Comparison of ENCODE assay signal across 18 mouse cellular contexts in genomic region chr3:144253018-144253417, GRCm38 (mm10). TPM values are rescaled to one million over a fixed set of nuclear protein-coding genes. Genes with fewer than 3 reads are reported as not detected.
DNase-seq lines count a peak whose midpoint lies in the region; ATAC-seq lines count a peak whose summit lies in the region.
"Had no signal": no experiment of that assay in that cellular context is flagged by ENCODE, and none has a peak within 500 bp of the region (broad histone marks: within the 10 kb centered on the region; RNA-seq: fewer than 3 reads in every experiment).

No protein-coding gene starts in this region.

- H3K27me3 ChIP-seq in heart, embryonic 10.5 days (ENCODE audit: insufficient read depth, poor library complexity, severe bottlenecking): no peaks in the 10 kb centered on the region
- H3K27me3 ChIP-seq in midbrain, embryonic 15.5 days (replicated peaks): no peaks in the 10 kb centered on the region
- H3K27me3 ChIP-seq: hindbrain, embryonic 12.5 days; liver, embryonic 13.5 days; neural tube, embryonic 15.5 days had no signal

- intact Hi-C loops in heart, postnatal 10 days (cut with DNase I): no loop called here
- intact Hi-C loops in left cerebral cortex, postnatal 25 days (cut with DNase I): no loop called here

- ATAC-seq in inflammation-experienced regulatory T-cells, adult 6 months: peak; percentile 84
- ATAC-seq in midbrain, embryonic 15.5 days (replicated peaks): no peak
- ATAC-seq: forebrain, embryonic 14.5 days had no signal

- no peak overlapping the region for H3K9ac ChIP-seq in midbrain, embryonic 15.5 days
- H3K9ac ChIP-seq: hindbrain, embryonic 12.5 days; liver, embryonic 13.5 days; neural tube, embryonic 15.5 days had no signal

- H3K4me2 ChIP-seq in midbrain, embryonic 15.5 days: no peak overlapping the region
- H3K4me2 ChIP-seq: hindbrain, embryonic 12.5 days; liver, embryonic 13.5 days; neural tube, embryonic 15.5 days had no signal

- no peak overlapping the region for H3K27ac ChIP-seq in heart, embryonic 10.5 days
- no peak overlapping the region for H3K27ac ChIP-seq in midbrain, embryonic 15.5 days
- H3K27ac ChIP-seq: hindbrain, embryonic 12.5 days; liver, embryonic 13.5 days; neural tube, embryonic 15.5 days had no signal

- no peaks in the 10 kb centered on the region for H3K36me3 ChIP-seq in heart, embryonic 10.5 days
- H3K36me3 ChIP-seq in midbrain, embryonic 15.5 days (replicated peaks): no peaks in the 10 kb centered on the region
- H3K36me3 ChIP-seq: hindbrain, embryonic 12.5 days; liver, embryonic 13.5 days; neural tube, embryonic 15.5 days had no signal

- 53% methylated on average over 6 of the region's 6 CpGs for WGBS in heart, embryonic 10.5 days
- WGBS in midbrain, embryonic 15.5 days: 79% methylated on average over 6 of the region's 6 CpGs

- H3K4me3 ChIP-seq in heart, embryonic 10.5 days: no peak overlapping the region
- no peak overlapping the region for H3K4me3 ChIP-seq in midbrain, embryonic 15.5 days
- H3K4me3 ChIP-seq: hindbrain, embryonic 12.5 days; liver, embryonic 13.5 days; neural tube, embryonic 15.5 days had no signal

- peak; percentile 41 for DNase-seq in heart, embryonic 10.5 days (ENCODE audit: low spot score)
- no peak for DNase-seq in heart, postnatal 10 days
- DNase-seq in thymus, postnatal 0 days (ENCODE audit: low spot score): peak; percentile 76
- DNase-seq in left cerebral cortex, postnatal 25 days (ENCODE audit: low spot score in 2 of 2): no peak
- DNase-seq in yolk sac, embryonic 10.5 days (ENCODE audit: low spot score): no peak
- DNase-seq in ovary, postnatal 10 days (ENCODE audit: low spot score): no peak
- DNase-seq: adrenal gland, adult 2 months; cerebellum, adult 11-12 months; cerebellum, postnatal 36 days; kidney, adult 18-20 months; kidney, postnatal 4 days; liver, embryonic 13.5 days; lung, adult 2 months had no signal

- no peaks in the 10 kb centered on the region for H3K9me3 ChIP-seq in heart, embryonic 10.5 days
- no peaks in the 10 kb centered on the region for H3K9me3 ChIP-seq in midbrain, embryonic 15.5 days
- H3K9me3 ChIP-seq: hindbrain, embryonic 12.5 days; liver, embryonic 13.5 days; neural tube, embryonic 15.5 days had no signal

- peaks cover 5% of the 10 kb centered on the region; the same call in 1 of the 2 replicates for H3K4me1 ChIP-seq in heart, embryonic 10.5 days
- no peaks in the 10 kb centered on the region for H3K4me1 ChIP-seq in midbrain, embryonic 15.5 days
- H3K4me1 ChIP-seq: liver, embryonic 13.5 days had no signal

RNA-seq across cellular contexts. Expression of gene Lmo4, which starts 48.0 kb away (rescaled TPM):
- 35.8 and 42.4 TPM in 2 replicates for polyA plus RNA-seq in heart, embryonic 10.5 days (2016; fragmentation: Nextera tagmentation; extraction: Ambion mirVana)
- total RNA-seq in heart, postnatal 10 days (2021): 10 to 100 TPM; 39.1 to 40.2 TPM
- 10 to 100 TPM in 2 of 3 experiments, 1 to 10 TPM in 1; 8.6 to 12.7 (median 10.9) TPM for polyA plus RNA-seq in inflammation-experienced regulatory T-cells, adult 6 months (2017; shearing (Covaris generic))
- polyA plus RNA-seq in thymus, postnatal 0 days (2015; fragmentation: Nextera tagmentation; extraction: Ambion mirVana): 39.6 and 43.4 TPM in 2 replicates
- 100 to 1,000 TPM; 298 to 331 TPM for total RNA-seq in left cerebral cortex, postnatal 25 days (2021)
- polyA plus RNA-seq in midbrain, embryonic 15.5 days (2015; fragmentation: Nextera tagmentation; extraction: Ambion mirVana): 75.9 and 76.1 TPM in 2 replicates

Comparison
In these comparisons a context has a peak if more than half of its experiments do, and no peak if none do; other contexts are left out.
1. DNase-seq: peak in heart, embryonic 10.5 days (single experiment) and thymus, postnatal 0 days (single experiment); none in heart, postnatal 10 days (0 of 2), left cerebral cortex, postnatal 25 days (0 of 2), yolk sac, embryonic 10.5 days (single experiment) and ovary, postnatal 10 days (single experiment).